Mouse (Mus musculus): ENCODE measurements at regions not wholly inside any gene's neighbourhood (a gene's known extent, or its start where the extent isn't known, plus 50 kb on each side); places are given as distances from the start of the nearest gene placed in this dataset.

- DNase-seq, result no peak
These were observed 65.6 kb downstream of the Thap12 start for GRCm38 (mm10) chr7:98768460-98768859.

- no peak for DNase-seq
These were observed 65.7 kb upstream of the Wnt11 start for GRCm38 (mm10) chr7:98769111-98769734.

- no peak for DNase-seq
These were observed 64.5 kb upstream of the Wnt11 start for GRCm38 (mm10) chr7:98770257-98770890.

- no peak for DNase-seq
These were observed 63.7 kb upstream of the Wnt11 start for GRCm38 (mm10) chr7:98771134-98771775.

GRCm38 (mm10) chr7:98774597-98774996, 60.3 kb upstream of the Wnt11 start:
- no peak for DNase-seq

GRCm38 (mm10) chr7:98775031-98775430, 59.9 kb upstream of the Wnt11 start:
- no peak for DNase-seq

GRCm38 (mm10) chr7:98777304-98777849, 57.5 kb upstream of the Wnt11 start:
- no peak for DNase-seq

GRCm38 (mm10) chr7:98778929-98779328, 56.0 kb upstream of the Wnt11 start:
- peak; percentile 70 to 89 for DNase-seq

- DNase-seq, result no peak
These were observed 51.4 kb upstream of the Wnt11 start for GRCm38 (mm10) chr7:98783521-98783920.

- peak; percentile 93 to 95 for DNase-seq
These were observed 51.0 kb upstream of the Wnt11 start for GRCm38 (mm10) chr7:98783954-98784353.

- peak; percentile 49 to 51 for DNase-seq
These were observed 50.5 kb upstream of the Wnt11 start for GRCm38 (mm10) chr7:98784369-98784931.

All from heart, adult 18-20 months (tissue).